Mouse (Mus musculus) kidney, adult 2 months (tissue): ENCODE results near the gene Ikzf2. TPM values are rescaled to one million over a fixed set of nuclear protein-coding genes. Genes with fewer than 3 reads are reported as not detected.

Experiments used
- DNase-seq: peaks from one replicate; pipeline ENCODE4 v3.0.0; 2021
- H3K27ac ChIP-seq: fragments of 200-500 bp; 2 replicates; pipeline ENCODE4 v1.5.1; 2012; ENCODE audit warnings: low read depth, low read length, control low read depth, inconsistent platforms; ENCODE audit not compliant: insufficient read depth
- H3K27me3 ChIP-seq: fragments of 200-500 bp; replicated peaks from 2 replicates; pipeline ENCODE4 v1.6.1; 2012; ENCODE audit warnings: mild to moderate bottlenecking, moderate library complexity, low read length, inconsistent platforms; ENCODE audit not compliant: control insufficient read depth, insufficient read depth
- H3K36me3 ChIP-seq: fragments of 200-500 bp; 2 replicates; pipeline ENCODE4 v1.6.1; 2012; ENCODE audit warnings: mild to moderate bottlenecking, moderate library complexity, low read length, inconsistent platforms; ENCODE audit not compliant: control insufficient read depth, insufficient read depth
- H3K4me1 ChIP-seq: fragments of 200-500 bp; 2 replicates; pipeline ENCODE4 v1.6.1; 2011; ENCODE audit warnings: low read length; ENCODE audit not compliant: control insufficient read depth, insufficient read depth
- H3K4me3 ChIP-seq: fragments of 200-500 bp; 2 replicates; pipeline ENCODE4 v1.5.1; 2011; ENCODE audit warnings: mild to moderate bottlenecking, low read depth, low read length, control low read depth; ENCODE audit not compliant: insufficient read depth
- CTCF ChIP-seq: fragments of 200-500 bp; conservative IDR thresholded peaks from 2 replicates; pipeline ENCODE4 v1.5.1; 2011; ENCODE audit warnings: low read depth, mild to moderate bottlenecking, control low read depth, low read length, moderate library complexity, mixed read lengths; ENCODE audit not compliant: insufficient read depth, insufficient read length
- POLR2A ChIP-seq: fragments of 200-500 bp; IDR thresholded peaks from one replicate; pipeline ENCODE4 v1.6.1; 2011; ENCODE audit warnings: low read depth, low read length, control low read depth
- WGBS: fragments of 180-500 bp; shearing (Covaris S2); methylation state at CpG from one replicate; pipeline ENCODE4 v1.1.7; 2018; 5-methylcytosine and 5-hydroxymethylcytosine counted together
- polyA plus RNA-seq: library from polyadenylated mRNA; depleted of rRNA; stranded (reverse); fragments of >200 nt; gene quantifications from 2 replicates; pipeline ENCODE4 v1.2.3, GENCODE M21; 2012

The Ikzf2 gene
- polyA plus RNA-seq, 1 experiment: 1.5 TPM

GRCm38 (mm10) chr1:69653419-69653818, 33.6 kb downstream of the Ikzf2 start:
- H3K27me3 ChIP-seq: no peaks in the 10 kb centered on the region
- WGBS: 80% methylated on average over 2 of the region's 2 CpGs
- H3K4me3 ChIP-seq: no peak overlapping the region
- no peak for TF ChIP-seq POLR2A
- H3K27ac ChIP-seq: no peak overlapping the region
- H3K36me3 ChIP-seq: no peaks in the 10 kb centered on the region
- H3K4me1 ChIP-seq: no peaks in the 10 kb centered on the region
- DNase-seq: no peak

- no peak for TF ChIP-seq CTCF
- no peak for TF ChIP-seq POLR2A
- WGBS: 90% methylated on average over 4 of the region's 4 CpGs
- Histone ChIP-seq H3K4me1 (peaks cover 2% of the 10 kb centered on the region; the same call in 1 of the 2 replicates), H3K27ac (no peak overlapping the region), H3K4me3 (no peak overlapping the region), H3K27me3 (no peaks in the 10 kb centered on the region), H3K36me3 (no peaks in the 10 kb centered on the region)
- DNase-seq: no peak
Observed at GRCm38 (mm10) chr1:69643138-69643537, 43.9 kb downstream of the Ikzf2 start.

GRCm38 (mm10) chr1:69641986-69642385, 45.1 kb downstream of the Ikzf2 start:
- 57% methylated on average over 6 of the region's 6 CpGs for WGBS
- DNase-seq: no peak
- no peak for TF ChIP-seq POLR2A
- no peak for TF ChIP-seq CTCF
- Histone ChIP-seq H3K27me3 (no peaks in the 10 kb centered on the region), H3K4me1 (peaks cover 2% of the 10 kb centered on the region; the same call in 1 of the 2 replicates), H3K27ac (no peak overlapping the region), H3K36me3 (no peaks in the 10 kb centered on the region), H3K4me3 (no peak overlapping the region)

GRCm38 (mm10) chr1:69638321-69638720, 48.7 kb downstream of the Ikzf2 start:
- H3K4me3 ChIP-seq: no peak overlapping the region
- 66% methylated on average over 8 of the region's 8 CpGs for WGBS
- peaks cover 2% of the 10 kb centered on the region; the same call in 1 of the 2 replicates for H3K4me1 ChIP-seq
- DNase-seq: no peak
- no peaks in the 10 kb centered on the region for H3K36me3 ChIP-seq
- no peak overlapping the region for H3K27ac ChIP-seq
- H3K27me3 ChIP-seq: no peaks in the 10 kb centered on the region
- no peak for TF ChIP-seq CTCF
- TF ChIP-seq POLR2A: no peak

- H3K4me1 ChIP-seq: peaks cover 2% of the 10 kb centered on the region; the same call in 1 of the 2 replicates
- WGBS: 61% methylated on average over 3 of the region's 3 CpGs
- no peak overlapping the region for H3K4me3 ChIP-seq
- no peak overlapping the region for H3K27ac ChIP-seq
- no peaks in the 10 kb centered on the region for H3K36me3 ChIP-seq
- TF ChIP-seq POLR2A: no peak
- TF ChIP-seq CTCF: no peak
- no peaks in the 10 kb centered on the region for H3K27me3 ChIP-seq
- no peak for DNase-seq
Observed at GRCm38 (mm10) chr1:69637907-69638306, 49.1 kb downstream of the Ikzf2 start.

- peaks cover 2% of the 10 kb centered on the region; the same call in 1 of the 2 replicates for H3K4me1 ChIP-seq
- H3K36me3 ChIP-seq: no peaks in the 10 kb centered on the region
- H3K27ac ChIP-seq: no peak overlapping the region
- H3K4me3 ChIP-seq: no peak overlapping the region
- WGBS: 85% methylated on average over 2 of the region's 2 CpGs
- H3K27me3 ChIP-seq: no peaks in the 10 kb centered on the region
- DNase-seq: no peak
- TF ChIP-seq CTCF: no peak
- TF ChIP-seq POLR2A: no peak
Observed at GRCm38 (mm10) chr1:69634259-69634658, 52.8 kb downstream of the Ikzf2 start.

GRCm38 (mm10) chr1:69630508-69630907, 56.5 kb downstream of the Ikzf2 start:
- no peak overlapping the region for H3K27ac ChIP-seq
- WGBS: 83% methylated on average over 6 of the region's 6 CpGs

GRCm38 (mm10) chr1:69629513-69629912, 57.5 kb downstream of the Ikzf2 start:
- WGBS: 74% methylated on average over 8 of the region's 8 CpGs
- Histone ChIP-seq H3K4me3 (no peak overlapping the region), H3K36me3 (no peaks in the 10 kb centered on the region), H3K27ac (no peak overlapping the region), H3K4me1 (no peaks in the 10 kb centered on the region), H3K27me3 (no peaks in the 10 kb centered on the region)
- no peak for DNase-seq
- TF ChIP-seq POLR2A (no peak), CTCF (no peak)

More at GRCm38 (mm10) chr1:69630508-69630907, 56.5 kb downstream of the Ikzf2 start:
- Histone ChIP-seq H3K36me3 (no peaks in the 10 kb centered on the region), H3K27me3 (no peaks in the 10 kb centered on the region), H3K4me1 (no peaks in the 10 kb centered on the region), H3K4me3 (no peak overlapping the region)
- DNase-seq: no peak
- no peak for TF ChIP-seq CTCF
- no peak for TF ChIP-seq POLR2A
